Mouse (Mus musculus): ENCODE measurements around the gene Arntl2.

DNA sequence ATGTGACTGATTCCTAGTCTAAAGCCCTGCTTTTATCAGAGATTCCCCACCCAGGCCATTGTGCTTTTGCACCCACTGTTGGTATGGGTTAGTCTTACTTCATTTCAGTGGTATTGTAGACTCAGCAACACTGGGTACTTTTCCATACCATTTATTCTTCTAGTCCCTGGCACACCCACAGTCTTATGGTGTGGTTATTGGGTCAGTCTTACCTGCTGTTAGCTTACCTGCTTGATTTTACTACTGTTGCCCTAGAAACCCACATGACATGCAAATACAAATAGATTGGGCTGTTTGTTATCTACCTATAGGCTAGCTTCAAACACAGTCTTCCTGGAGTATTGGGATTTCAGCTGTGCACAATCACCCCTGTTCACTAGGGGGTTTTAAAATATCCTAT is 48.8 kb upstream of the Arntl2 start:
- TF ChIP-seq TAL1 (IDR thresholded peaks at IDR 0.05; ENCODE audit: low read length) (no peak), GATA1 (IDR thresholded peaks at IDR 0.05; ENCODE audit: low read length) (no peak)
